Mouse (Mus musculus): Measurements from ENCODE around the gene Nae1.
"Not testable (repeated sequence)": the region's sequence is repeated elsewhere in the genome, so short reads cannot be mapped to it uniquely, and the experiment has no call there.

Nae1 gene

GRCm38 (mm10) chr8:104533971-104534778, at the start of gene Nae1, which contains the start of gene Car7:
TSS of gene Nae1 (minus strand) at chr8:104534637.
TSS of gene Car7 (plus strand) at chr8:104534689.
- DNase-seq: peak; percentile 96

- DNase-seq: not testable (repeated sequence)
These were observed 43.2 kb upstream of the Nae1 start for GRCm38 (mm10) chr8:104577606-104578005.

- DNase-seq: no peak
These were observed 42.4 kb upstream of the Nae1 start for GRCm38 (mm10) chr8:104576820-104577219.

GRCm38 (mm10) chr8:104570436-104571343, 36.3 kb upstream of the Nae1 start:
- DNase-seq: peak; percentile 89

GRCm38 (mm10) chr8:104569559-104569958, 35.1 kb upstream of the Nae1 start:
- peak; percentile 78 for DNase-seq

GRCm38 (mm10) chr8:104565457-104565798, 31.0 kb upstream of the Nae1 start:
- no peak for DNase-seq

- peak; percentile 95 for DNase-seq
These were observed 30.4 kb upstream of the Nae1 start for GRCm38 (mm10) chr8:104564633-104565456.

GRCm38 (mm10) chr8:104560731-104561130, 26.3 kb upstream of the Nae1 start:
- DNase-seq: no peak

- no peak for DNase-seq
These were observed 22.8 kb upstream of the Nae1 start for GRCm38 (mm10) chr8:104557226-104557625.

- no peak for DNase-seq
These were observed 20.8 kb upstream of the Nae1 start for GRCm38 (mm10) chr8:104555191-104555590.

GRCm38 (mm10) chr8:104543440-104544045, 9.1 kb upstream of the Nae1 start:
- peak; percentile 29 for DNase-seq

GRCm38 (mm10) chr8:104542160-104542559, 7.7 kb upstream of the Nae1 start:
- DNase-seq: no peak

GRCm38 (mm10) chr8:104541515-104541880, 7.1 kb upstream of the Nae1 start:
- DNase-seq: no peak

GRCm38 (mm10) chr8:104540710-104541514, 6.5 kb upstream of the Nae1 start:
- peak; percentile 32 for DNase-seq

- no peak for DNase-seq
These were observed 5.8 kb upstream of the Nae1 start for GRCm38 (mm10) chr8:104540238-104540637.

GRCm38 (mm10) chr8:104539566-104539965, 5.1 kb upstream of the Nae1 start:
- no peak for DNase-seq

- no peak for DNase-seq
These were observed 4.5 kb upstream of the Nae1 start for GRCm38 (mm10) chr8:104538896-104539295.

- DNase-seq: no peak
These were observed 1.6 kb upstream of the Nae1 start for GRCm38 (mm10) chr8:104536028-104536427.

GRCm38 (mm10) chr8:104535378-104535777, 941 bp upstream of the Nae1 start:
- DNase-seq: no peak

GRCm38 (mm10) chr8:104534779-104535141, 323 bp upstream of the Nae1 start:
- DNase-seq: no peak

GRCm38 (mm10) chr8:104533551-104533950, 886 bp downstream of the Nae1 start:
- no peak for DNase-seq

- no peak for DNase-seq
These were observed 4.8 kb downstream of the Nae1 start for GRCm38 (mm10) chr8:104529671-104530070.
